Mouse (Mus musculus): ENCODE data around the gene Abca16. TPM values are rescaled to one million over a fixed set of nuclear protein-coding genes. Genes with fewer than 3 reads are reported as not detected.

Gene Abca16
- not detected for polyA plus RNA-seq (2012; fragmentation: generic; extraction: Trizol)
- long read RNA-seq, experiment 1: 0 reads
- long read RNA-seq, experiment 2: 0 reads

DNA sequence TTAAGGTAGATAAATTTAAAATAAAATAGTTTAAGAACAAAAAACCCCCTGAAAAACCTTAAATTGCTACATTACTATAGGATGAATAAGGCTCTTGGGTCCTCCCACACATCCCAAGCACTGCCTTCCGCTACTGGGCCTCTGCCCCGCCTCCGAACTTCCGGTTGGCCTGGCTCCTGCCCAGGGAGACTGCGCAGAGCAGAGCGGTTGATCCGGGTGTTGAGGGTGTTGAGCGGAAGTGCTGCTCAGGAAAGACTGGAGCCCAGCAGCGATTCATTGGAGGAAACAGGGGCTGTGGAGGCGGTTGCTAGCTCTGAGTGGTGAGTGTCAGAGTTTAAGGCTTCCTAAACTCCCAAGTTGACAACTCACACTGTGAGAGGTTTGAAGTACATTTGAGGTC lies at the start of gene Abca16:
TSS of gene Abca16 (plus strand) at position 201 of the 400 bp plus-strand sequence.
- Histone ChIP-seq H3K79me2 (ENCODE audit: control insufficient read depth, insufficient read depth) (no peaks in the 10 kb centered on the region), H3ac (ENCODE audit: control insufficient read depth, insufficient read length, low read depth) (no peak within 1 kb of the TSS), H3K79me3 (ENCODE audit: low read depth) (no peaks in the 10 kb centered on the region), H3K27me3 (ENCODE audit: control insufficient read depth, insufficient read depth, insufficient read length) (no peaks in the 10 kb centered on the region), H3K4me3 (ENCODE audit: insufficient read depth, poor library complexity, severe bottlenecking) (no peak within 1 kb of the TSS), H3K36me3 (ENCODE audit: control insufficient read depth, insufficient read depth) (no peaks in the 10 kb centered on the region)
- TF ChIP-seq MAX (IDR thresholded peaks at IDR 0.05): no peak
- no peak for TF ChIP-seq MYOD1 (IDR thresholded peaks at IDR 0.05; ENCODE audit: control insufficient read depth, insufficient read length, low read depth)
- no peak for TF ChIP-seq USF1 (IDR thresholded peaks at IDR 0.05; ENCODE audit: low read depth)
- no peak for TF ChIP-seq FOSL1 (IDR thresholded peaks at IDR 0.05; ENCODE audit: insufficient read depth, low read length, poor library complexity, severe bottlenecking)
- TF ChIP-seq MYOG (IDR thresholded peaks at IDR 0.05; ENCODE audit: control insufficient read depth, extremely low read depth, insufficient read length): no peak
- no peak for TF ChIP-seq CTCF (IDR thresholded peaks at IDR 0.05; ENCODE audit: control insufficient read depth, insufficient read depth, insufficient read length)
- TF ChIP-seq CEBPB (IDR thresholded peaks at IDR 0.05; ENCODE audit: low read depth): no peak

DNA sequence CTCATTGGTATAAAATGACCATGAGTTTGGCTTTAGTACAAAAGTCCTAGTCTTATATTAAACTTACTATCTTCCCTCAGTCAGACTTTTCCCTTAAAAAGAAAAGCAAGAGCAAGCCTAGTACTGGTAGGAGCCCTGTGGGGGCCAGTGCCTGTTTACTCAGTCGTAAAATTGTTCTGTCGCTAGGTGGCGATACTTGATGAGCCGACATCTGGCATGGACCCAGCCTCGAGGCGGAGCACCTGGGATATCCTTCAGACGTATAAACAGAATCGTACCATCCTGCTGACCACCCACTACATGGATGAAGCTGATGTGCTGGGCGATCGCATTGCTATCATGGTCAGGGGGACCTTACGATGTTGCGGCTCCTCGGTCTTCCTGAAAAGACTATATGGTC lies 48.3 kb upstream of the Abca16 start:
- Histone ChIP-seq H3ac (ENCODE audit: control insufficient read depth, insufficient read length, low read depth) (no peak overlapping the region), H3K4me3 (ENCODE audit: insufficient read depth, poor library complexity, severe bottlenecking) (no peak overlapping the region), H3K79me3 (ENCODE audit: low read depth) (no peaks in the 10 kb centered on the region), H3K36me3 (ENCODE audit: control insufficient read depth, insufficient read depth) (no peaks in the 10 kb centered on the region), H3K79me2 (ENCODE audit: control insufficient read depth, insufficient read depth) (no peaks in the 10 kb centered on the region), H3K27me3 (ENCODE audit: control insufficient read depth, insufficient read depth, insufficient read length) (no peaks in the 10 kb centered on the region)
- TF ChIP-seq CTCF (IDR thresholded peaks at IDR 0.05; ENCODE audit: control insufficient read depth, insufficient read depth, insufficient read length): no peak
- no peak for TF ChIP-seq MYOD1 (IDR thresholded peaks at IDR 0.05; ENCODE audit: control insufficient read depth, insufficient read length, low read depth)
- no peak for TF ChIP-seq CEBPB (IDR thresholded peaks at IDR 0.05; ENCODE audit: low read depth)
- TF ChIP-seq MAX (IDR thresholded peaks at IDR 0.05): no peak
- no peak for TF ChIP-seq MYOG (IDR thresholded peaks at IDR 0.05; ENCODE audit: control insufficient read depth, extremely low read depth, insufficient read length)
- no peak for TF ChIP-seq USF1 (IDR thresholded peaks at IDR 0.05; ENCODE audit: low read depth)
- no peak for TF ChIP-seq FOSL1 (IDR thresholded peaks at IDR 0.05; ENCODE audit: insufficient read depth, low read length, poor library complexity, severe bottlenecking)

DNA sequence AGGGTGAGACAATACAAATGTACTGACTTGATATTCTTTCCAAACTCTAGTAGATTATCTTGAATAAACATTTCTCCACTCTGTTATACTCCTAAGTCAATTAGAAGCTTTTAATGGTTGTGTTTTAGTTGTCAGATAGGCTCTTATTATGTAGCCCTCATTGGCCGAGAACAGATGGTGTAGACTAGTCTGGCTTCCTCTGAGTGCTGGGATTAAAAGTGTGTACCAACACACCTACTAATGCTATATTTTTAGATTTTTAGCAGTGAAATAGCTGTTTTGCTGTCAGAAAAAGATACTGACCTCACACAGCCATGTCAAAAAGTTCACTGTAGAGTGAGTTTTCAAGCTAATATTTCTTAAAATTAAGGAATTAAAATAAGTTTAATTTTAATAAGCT lies 2.9 kb downstream of the Abca16 start:
- H3ac ChIP-seq (ENCODE audit: control insufficient read depth, insufficient read length, low read depth): no peak overlapping the region
- H3K27me3 ChIP-seq (ENCODE audit: control insufficient read depth, insufficient read depth, insufficient read length): no peaks in the 10 kb centered on the region
- no peak overlapping the region for H3K4me3 ChIP-seq (ENCODE audit: insufficient read depth, poor library complexity, severe bottlenecking)
- H3K79me3 ChIP-seq (ENCODE audit: low read depth): no peaks in the 10 kb centered on the region
- no peaks in the 10 kb centered on the region for H3K36me3 ChIP-seq (ENCODE audit: control insufficient read depth, insufficient read depth)
- H3K79me2 ChIP-seq (ENCODE audit: control insufficient read depth, insufficient read depth): no peaks in the 10 kb centered on the region
- TF ChIP-seq CEBPB (IDR thresholded peaks at IDR 0.05; ENCODE audit: low read depth): no peak
- TF ChIP-seq FOSL1 (IDR thresholded peaks at IDR 0.05; ENCODE audit: insufficient read depth, low read length, poor library complexity, severe bottlenecking): no peak
- no peak for TF ChIP-seq MYOD1 (IDR thresholded peaks at IDR 0.05; ENCODE audit: control insufficient read depth, insufficient read length, low read depth)
- no peak for TF ChIP-seq USF1 (IDR thresholded peaks at IDR 0.05; ENCODE audit: low read depth)
- TF ChIP-seq MAX (IDR thresholded peaks at IDR 0.05): no peak
- no peak for TF ChIP-seq CTCF (IDR thresholded peaks at IDR 0.05; ENCODE audit: control insufficient read depth, insufficient read depth, insufficient read length)

DNA sequence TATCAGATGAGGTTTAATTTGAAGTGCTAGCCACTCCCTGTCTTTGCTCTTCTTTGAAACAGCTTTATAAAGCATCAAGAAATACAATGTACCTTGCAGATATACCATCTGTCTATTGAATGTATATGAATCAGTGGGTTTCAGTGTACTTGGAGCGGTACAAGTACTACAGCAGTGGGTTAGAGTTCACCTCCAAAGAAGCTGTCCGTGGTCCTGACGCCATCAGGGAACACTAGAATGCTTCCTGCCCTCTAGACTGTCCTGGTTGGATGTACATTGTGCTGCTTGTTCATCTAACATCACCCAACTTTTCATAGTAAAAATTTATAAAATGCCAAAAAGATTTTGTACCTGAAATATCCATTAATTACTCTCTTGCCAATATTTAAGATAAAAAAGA lies 17.2 kb downstream of the Abca16 start:
- Histone ChIP-seq H3K79me3 (ENCODE audit: low read depth) (no peaks in the 10 kb centered on the region), H3ac (ENCODE audit: control insufficient read depth, insufficient read length, low read depth) (no peak overlapping the region), H3K4me3 (ENCODE audit: insufficient read depth, poor library complexity, severe bottlenecking) (no peak overlapping the region), H3K36me3 (ENCODE audit: control insufficient read depth, insufficient read depth) (no peaks in the 10 kb centered on the region), H3K79me2 (ENCODE audit: control insufficient read depth, insufficient read depth) (no peaks in the 10 kb centered on the region), H3K27me3 (ENCODE audit: control insufficient read depth, insufficient read depth, insufficient read length) (no peaks in the 10 kb centered on the region)
- TF ChIP-seq CTCF (IDR thresholded peaks at IDR 0.05; ENCODE audit: control insufficient read depth, insufficient read depth, insufficient read length) (no peak), MYOG (IDR thresholded peaks at IDR 0.05; ENCODE audit: control insufficient read depth, extremely low read depth, insufficient read length) (no peak), FOSL1 (IDR thresholded peaks at IDR 0.05; ENCODE audit: insufficient read depth, low read length, poor library complexity, severe bottlenecking) (no peak), USF1 (IDR thresholded peaks at IDR 0.05; ENCODE audit: low read depth) (no peak), CEBPB (IDR thresholded peaks at IDR 0.05; ENCODE audit: low read depth) (no peak), MAX (IDR thresholded peaks at IDR 0.05) (no peak), MYOD1 (IDR thresholded peaks at IDR 0.05; ENCODE audit: control insufficient read depth, insufficient read length, low read depth) (no peak)

DNA sequence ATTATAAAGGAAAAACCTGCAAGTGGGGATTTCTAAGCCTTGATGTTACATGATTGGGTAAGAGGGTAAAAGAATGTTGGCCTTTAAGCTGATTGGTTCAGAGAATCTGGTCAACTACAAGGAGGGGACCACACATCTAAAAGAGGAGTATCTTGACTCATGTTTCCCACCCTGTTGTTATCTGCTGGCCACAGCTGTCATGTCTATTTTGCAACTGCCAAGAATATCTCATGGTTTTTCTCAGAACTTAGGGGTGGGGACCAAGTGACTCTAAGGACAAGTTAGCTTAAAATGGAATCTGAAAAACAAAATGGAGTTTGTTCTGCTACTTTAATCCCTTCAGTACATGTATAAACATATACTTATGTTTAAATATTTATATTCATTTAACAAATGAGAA lies 22.0 kb downstream of the Abca16 start:
- Histone ChIP-seq H3K79me3 (ENCODE audit: low read depth) (no peaks in the 10 kb centered on the region), H3K27me3 (ENCODE audit: control insufficient read depth, insufficient read depth, insufficient read length) (no peaks in the 10 kb centered on the region), H3K36me3 (ENCODE audit: control insufficient read depth, insufficient read depth) (no peaks in the 10 kb centered on the region), H3K79me2 (ENCODE audit: control insufficient read depth, insufficient read depth) (no peaks in the 10 kb centered on the region), H3ac (ENCODE audit: control insufficient read depth, insufficient read length, low read depth) (no peak overlapping the region), H3K4me3 (ENCODE audit: insufficient read depth, poor library complexity, severe bottlenecking) (no peak overlapping the region)
- no peak for TF ChIP-seq MYOG (IDR thresholded peaks at IDR 0.05; ENCODE audit: control insufficient read depth, extremely low read depth, insufficient read length)

DNA sequence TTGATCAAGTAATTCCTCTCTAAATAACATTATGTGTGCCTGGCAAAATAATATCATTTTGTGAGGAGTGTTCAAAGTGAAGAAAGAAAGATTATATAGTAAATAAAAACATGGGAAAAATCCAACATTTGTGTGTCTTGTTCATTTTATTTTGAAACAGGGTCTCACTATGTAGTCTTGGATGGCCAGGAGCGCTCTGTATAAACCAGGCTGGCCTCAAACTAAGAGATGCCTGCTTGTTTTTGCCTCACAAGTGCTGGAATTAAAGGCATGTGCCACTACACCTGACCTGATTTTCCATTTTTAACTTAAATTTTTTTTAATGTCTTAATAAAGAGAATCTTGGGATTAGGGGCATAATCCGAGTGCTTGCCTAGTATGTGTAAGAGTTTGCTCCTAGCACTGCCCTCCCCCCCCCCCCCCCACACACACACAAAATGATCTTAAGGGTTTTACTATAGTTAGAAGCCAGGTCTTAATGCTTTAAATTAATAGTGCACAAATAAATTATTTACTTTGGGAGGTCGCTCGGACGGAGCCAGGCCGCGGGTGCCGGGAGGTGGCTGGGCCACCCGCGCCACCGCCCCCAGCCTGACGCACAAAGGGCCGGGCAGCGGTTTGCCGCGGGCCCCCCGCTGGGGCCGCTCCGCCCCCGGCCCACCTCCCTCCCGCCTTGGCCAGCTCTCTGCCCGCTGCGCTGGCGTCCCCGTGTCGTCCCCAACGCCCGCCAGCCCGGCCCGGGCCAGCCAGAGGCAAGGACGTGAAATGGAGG lies 94.6 kb downstream of the Abca16 start:
- no peak overlapping the region for H3ac ChIP-seq (ENCODE audit: control insufficient read depth, insufficient read length, low read depth)
- no peaks in the 10 kb centered on the region for H3K79me3 ChIP-seq (ENCODE audit: low read depth)
- no peak for TF ChIP-seq FOSL1 (IDR thresholded peaks at IDR 0.05; ENCODE audit: insufficient read depth, low read length, poor library complexity, severe bottlenecking)
- TF ChIP-seq MAX (IDR thresholded peaks at IDR 0.05): no peak
- TF ChIP-seq USF1 (IDR thresholded peaks at IDR 0.05; ENCODE audit: low read depth): no peak
- TF ChIP-seq MYOD1 (IDR thresholded peaks at IDR 0.05; ENCODE audit: control insufficient read depth, insufficient read length, low read depth): no peak
- TF ChIP-seq CEBPB (IDR thresholded peaks at IDR 0.05; ENCODE audit: low read depth): no peak
- TF ChIP-seq CTCF (IDR thresholded peaks at IDR 0.05; ENCODE audit: control insufficient read depth, insufficient read depth, insufficient read length): no peak
- no peak for TF ChIP-seq MYOG (IDR thresholded peaks at IDR 0.05; ENCODE audit: control insufficient read depth, extremely low read depth, insufficient read length)
- H3K36me3 ChIP-seq (ENCODE audit: control insufficient read depth, insufficient read depth): no peaks in the 10 kb centered on the region
- no peaks in the 10 kb centered on the region for H3K27me3 ChIP-seq (ENCODE audit: control insufficient read depth, insufficient read depth, insufficient read length)
- no peaks in the 10 kb centered on the region for H3K79me2 ChIP-seq (ENCODE audit: control insufficient read depth, insufficient read depth)
- H3K4me3 ChIP-seq (ENCODE audit: insufficient read depth, poor library complexity, severe bottlenecking): no peak overlapping the region
